Mouse (Mus musculus) heart, postnatal 0 days (tissue): ENCODE data around the gene Ube2d2b.

ENCODE experiments used
- CTCF ChIP-seq: IDR thresholded peaks from 2 replicates; pipeline ENCODE4 v1.5.1; 2016; ENCODE audit warnings: antibody characterized with exemption, control low read depth, low read depth
- EP300 ChIP-seq: IDR thresholded peaks from 2 replicates; pipeline ENCODE4 v1.6.1; 2016; ENCODE audit warnings: antibody characterized with exemption, low read depth

DNA sequence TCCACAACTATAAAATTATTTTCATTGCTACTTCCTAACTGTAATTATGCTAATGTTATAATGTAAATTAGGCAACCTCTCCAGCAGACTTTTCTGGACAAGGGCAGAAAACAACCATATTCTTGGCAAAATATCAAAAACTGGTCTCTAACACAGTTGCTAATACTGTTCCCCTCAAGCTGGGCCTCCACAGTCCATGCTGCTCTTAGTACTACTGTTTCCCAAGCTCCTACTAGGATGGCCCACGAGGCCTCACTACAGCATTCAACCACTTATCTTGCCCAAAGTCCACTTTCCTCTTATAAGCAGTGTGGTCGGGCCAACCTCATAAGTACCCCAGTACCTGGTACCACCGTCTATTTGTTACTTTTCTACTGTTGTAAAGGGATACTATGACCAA is 24.7 kb downstream of the Ube2d2b start:
- TF ChIP-seq EP300 (no peak), CTCF (no peak)
